ENCODE assay signal across 11 mouse cellular contexts in the genomic region with DNA sequence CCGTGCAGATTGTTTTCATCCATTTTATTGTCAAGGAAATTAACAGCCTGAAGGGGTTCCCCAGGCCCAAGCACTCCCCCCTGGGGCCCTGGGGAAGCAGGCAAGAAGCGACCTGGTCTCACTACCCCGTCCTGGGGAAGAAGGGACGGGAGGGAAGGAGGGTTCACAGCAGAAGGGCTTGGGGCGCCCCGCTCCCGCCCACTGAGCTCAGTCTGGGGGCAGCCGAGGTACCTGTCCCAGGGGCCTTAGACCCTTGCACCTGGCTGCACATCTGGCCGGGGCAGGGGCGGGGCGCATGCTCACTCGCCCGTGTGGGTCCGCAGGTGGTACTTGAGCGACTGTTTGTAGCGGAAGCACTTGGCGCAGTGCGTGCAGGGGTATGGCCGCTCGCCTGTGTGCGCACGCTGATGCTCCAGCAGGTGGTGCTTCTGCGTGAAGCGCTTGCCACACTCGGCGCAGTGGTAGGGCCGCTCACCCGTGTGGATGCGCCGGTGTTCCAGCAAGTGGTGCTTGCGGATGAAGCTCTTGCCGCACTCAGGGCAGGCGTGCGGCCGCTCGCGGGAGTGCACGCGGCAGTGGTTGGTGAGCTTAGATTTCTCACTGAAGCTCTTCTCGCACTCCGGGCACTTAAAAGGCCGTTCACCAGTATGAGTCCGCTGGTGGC. TPM values are rescaled to one million over a fixed set of nuclear protein-coding genes. Genes with fewer than 3 reads are reported as not detected.
DNase-seq lines count a peak whose midpoint lies in the region; ATAC-seq and TF ChIP-seq lines count a peak whose summit lies in the region.
"Had no signal": no experiment of that assay in that cellular context is flagged by ENCODE, and none has a peak within 500 bp of the region (broad histone marks: within the 10 kb centered on the region; RNA-seq: fewer than 3 reads in every experiment).

No protein-coding gene starts in this region.

- WGBS in kidney, embryonic 14.5 days, result 75% methylated on average over 43 of the region's 43 CpGs
- 90% methylated on average over 43 of the region's 43 CpGs for WGBS in kidney, adult 2 months
- WGBS in embryonic facial prominence, embryonic 12.5 days, result 82% methylated on average over 43 of the region's 43 CpGs
- WGBS in limb, embryonic 11.5 days, result 75% methylated on average over 43 of the region's 43 CpGs

- DNase-seq in kidney, adult 2 months, result no peak
- peak; percentile 91 for DNase-seq in ES-CJ7 (ENCODE audit: low read depth, low spot score)
- peak; percentile 34 for DNase-seq in limb, embryonic 11.5 days (ENCODE audit: low spot score)
- DNase-seq in gastrocnemius, adult 8-10 months (ENCODE audit: low spot score in 2 of 2), result no peak
- no peak for DNase-seq in spleen, postnatal 14 days (ENCODE audit: low spot score in 2 of 2)
- DNase-seq: liver; thymus, adult 2 months had no signal

- no peak overlapping the region; the same call in 1 of the 2 replicates for H3K4me3 ChIP-seq in kidney, embryonic 14.5 days (ENCODE audit: low read length)
- no peak overlapping the region for H3K4me3 ChIP-seq in kidney, adult 2 months (ENCODE audit: insufficient read depth, low read depth, low read length)
- H3K4me3 ChIP-seq in embryonic facial prominence, embryonic 12.5 days, result no peak overlapping the region
- H3K4me3 ChIP-seq in limb, embryonic 11.5 days (ENCODE audit: low read depth, low read length), result no peak overlapping the region

- no peak for TF ChIP-seq POLR2A in kidney, adult 2 months (IDR thresholded peaks at IDR 0.05; ENCODE audit: low read depth, low read length)

- H3K9me3 ChIP-seq in kidney, embryonic 14.5 days (ENCODE audit: control insufficient read depth, low read length), result peaks cover 26% of the 10 kb centered on the region
- H3K9me3 ChIP-seq in embryonic facial prominence, embryonic 12.5 days, result peaks cover 29% of the 10 kb centered on the region
- H3K9me3 ChIP-seq in limb, embryonic 11.5 days (ENCODE audit: control insufficient read depth, low read length), result peaks cover 16% of the 10 kb centered on the region

- no peak for TF ChIP-seq CTCF in kidney, adult 2 months (conservative IDR thresholded peaks at IDR 0.05; ENCODE audit: insufficient read depth, insufficient read length, low read depth, low read length)

- no peak overlapping the region for H3K4me2 ChIP-seq in kidney, embryonic 14.5 days (replicated peaks; ENCODE audit: low read depth, low read length)
- H3K4me2 ChIP-seq in embryonic facial prominence, embryonic 12.5 days (replicated peaks), result no peak overlapping the region
- no peak overlapping the region for H3K4me2 ChIP-seq in limb, embryonic 11.5 days (ENCODE audit: low read depth, severe bottlenecking)

- peak; percentile 57; the same call in 1 of the 2 replicates for ATAC-seq in kidney, embryonic 14.5 days (ENCODE audit: low FRiP score, low TSS enrichment)
- peak; percentile 6; the same call in 1 of the 2 replicates for ATAC-seq in embryonic facial prominence, embryonic 12.5 days (ENCODE audit: insufficient number of reproducible peaks, insufficient read depth, low FRiP score, low TSS enrichment)
- no peak for ATAC-seq in limb, embryonic 11.5 days (ENCODE audit: insufficient number of reproducible peaks, low FRiP score, low TSS enrichment, low read depth)
- ATAC-seq in erythroblast, adult 5-6 weeks (replicated peaks; ENCODE audit: low FRiP score, poor library complexity, severe bottlenecking), result no peak
- ATAC-seq: CD4-positive, CD25-positive, alpha-beta regulatory T cell, adult 4 months had no signal

- H3K4me1 ChIP-seq in kidney, embryonic 14.5 days (ENCODE audit: control insufficient read depth, insufficient read depth, low read length), result no peaks in the 10 kb centered on the region
- H3K4me1 ChIP-seq in kidney, adult 2 months (ENCODE audit: control insufficient read depth, insufficient read depth, low read length), result no peaks in the 10 kb centered on the region
- no peaks in the 10 kb centered on the region for H3K4me1 ChIP-seq in embryonic facial prominence, embryonic 12.5 days
- no peaks in the 10 kb centered on the region for H3K4me1 ChIP-seq in limb, embryonic 11.5 days (ENCODE audit: control insufficient read depth, insufficient read depth, low read length)

- no peaks in the 10 kb centered on the region for H3K27me3 ChIP-seq in kidney, embryonic 14.5 days (ENCODE audit: control insufficient read depth, insufficient read depth, low read length)
- no peaks in the 10 kb centered on the region for H3K27me3 ChIP-seq in kidney, adult 2 months (replicated peaks; ENCODE audit: control insufficient read depth, insufficient read depth, low read length)
- no peaks in the 10 kb centered on the region for H3K27me3 ChIP-seq in embryonic facial prominence, embryonic 12.5 days
- H3K27me3 ChIP-seq in limb, embryonic 11.5 days (ENCODE audit: control insufficient read depth, insufficient read depth, low read length), result no peaks in the 10 kb centered on the region

- peaks cover 64% of the 10 kb centered on the region for H3K36me3 ChIP-seq in kidney, embryonic 14.5 days (ENCODE audit: control insufficient read depth, insufficient read depth, low read length)
- peaks cover 12% of the 10 kb centered on the region for H3K36me3 ChIP-seq in kidney, adult 2 months (ENCODE audit: control insufficient read depth, insufficient read depth, low read length)
- H3K36me3 ChIP-seq in embryonic facial prominence, embryonic 12.5 days, result peaks cover 69% of the 10 kb centered on the region
- peaks cover 52% of the 10 kb centered on the region for H3K36me3 ChIP-seq in limb, embryonic 11.5 days (ENCODE audit: control insufficient read depth, insufficient read depth, low read length)

- no peak overlapping the region for H3K9ac ChIP-seq in kidney, embryonic 14.5 days (ENCODE audit: low read depth, low read length)
- H3K9ac ChIP-seq in embryonic facial prominence, embryonic 12.5 days, result no peak overlapping the region
- no peak overlapping the region for H3K9ac ChIP-seq in limb, embryonic 11.5 days (ENCODE audit: low read length)

- no peak overlapping the region for H3K27ac ChIP-seq in kidney, embryonic 14.5 days (ENCODE audit: low read depth, low read length)
- no peak overlapping the region for H3K27ac ChIP-seq in kidney, adult 2 months (ENCODE audit: insufficient read depth, low read depth, low read length)
- no peak overlapping the region for H3K27ac ChIP-seq in embryonic facial prominence, embryonic 12.5 days
- no peak overlapping the region for H3K27ac ChIP-seq in limb, embryonic 11.5 days (replicated peaks; ENCODE audit: low read depth, low read length)

RNA-seq across cellular contexts. Expression of a gene that starts 24.2 kb away (rescaled TPM):
- polyA plus RNA-seq in kidney, embryonic 14.5 days (2014; fragmentation: Nextera tagmentation; extraction: Ambion mirVana), result 11.2 and 11.9 TPM in 2 replicates
- polyA plus RNA-seq in kidney, adult 2 months (2012; rRNA removed), result 16.8 and 19.3 TPM in 2 replicates
- polyA plus RNA-seq in embryonic facial prominence, embryonic 12.5 days (2016; fragmentation: Nextera tagmentation; extraction: Ambion mirVana), result 11.0 and 11.7 TPM in 2 replicates
- 9.3 and 9.8 TPM in 2 replicates for polyA plus RNA-seq in limb, embryonic 11.5 days (2014; fragmentation: Nextera tagmentation; extraction: Ambion mirVana)
- total RNA-seq in erythroblast, adult 5-6 weeks (2015; ENCODE audit: low replicate concordance), result 1.5 and 1.7 TPM in 2 replicates
- 1.5 and 5.0 TPM in 2 replicates for total RNA-seq in erythroblast, adult 5-6 weeks (2017; ENCODE audit: low replicate concordance)
- total RNA-seq in gastrocnemius, adult 8-10 months (2022), result 10 to 100 TPM; 20.6 to 24.3 (median 22.9) TPM

Comparison
In these comparisons a context has a peak if more than half of its experiments do, and no peak if none do; other contexts are left out.
1. ATAC-seq: peak in kidney, embryonic 14.5 days (single experiment) and embryonic facial prominence, embryonic 12.5 days (single experiment); none in limb, embryonic 11.5 days (single experiment) and erythroblast, adult 5-6 weeks (single experiment).
2. DNase-seq: peak in ES-CJ7 (single experiment) and limb, embryonic 11.5 days (single experiment); none in kidney, adult 2 months (single experiment), gastrocnemius, adult 8-10 months (0 of 2) and spleen, postnatal 14 days (0 of 2).